Mouse (Mus musculus): ENCODE results near the gene Ptgir. TPM values are rescaled to one million over a fixed set of nuclear protein-coding genes. Genes with fewer than 3 reads are reported as not detected.

The Ptgir gene
- 0.01 and 0.04 TPM in 2 replicates for polyA plus RNA-seq (2012)

DNA sequence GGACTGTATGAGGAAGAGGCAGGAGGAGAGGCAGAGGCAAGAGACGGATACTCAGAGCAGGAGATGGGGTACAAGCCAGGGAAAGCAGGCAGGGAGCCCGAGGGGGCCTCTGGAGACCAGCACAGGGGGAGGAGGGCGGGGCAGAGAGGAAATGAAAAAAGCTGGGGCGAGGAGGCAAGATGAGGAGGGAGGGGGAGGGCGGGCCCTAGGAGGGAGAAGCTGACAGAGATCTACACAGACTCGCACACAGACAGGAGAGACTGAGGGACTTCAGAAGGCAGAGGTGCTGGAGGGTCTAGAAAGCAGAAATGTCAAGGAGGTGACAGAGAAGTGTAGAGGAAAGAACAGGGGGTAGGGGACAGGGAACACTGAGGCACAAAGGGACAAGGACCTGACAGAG, at the start of gene Ptgir:
Gene Ptgir, plus strand, starts transcription at position 210 of the 400 bp plus-strand sequence.
- Histone ChIP-seq H3K36me3 (ENCODE audit: control insufficient read depth) (no peaks in the 10 kb centered on the region), H3K4me1 (ENCODE audit: control insufficient read depth) (peaks cover 18% of the 10 kb centered on the region), H3K4me3 (replicated peaks) (no peak within 1 kb of the TSS), H3K9me3 (ENCODE audit: control insufficient read depth, low read length) (no peaks in the 10 kb centered on the region), H3K27me3 (ENCODE audit: control insufficient read depth) (peaks cover 40% of the 10 kb centered on the region)
- TF ChIP-seq GATA1 (IDR thresholded peaks at IDR 0.05; ENCODE audit: low read length) (no peak), TAL1 (IDR thresholded peaks at IDR 0.05; ENCODE audit: low read length) (no peak)

DNA sequence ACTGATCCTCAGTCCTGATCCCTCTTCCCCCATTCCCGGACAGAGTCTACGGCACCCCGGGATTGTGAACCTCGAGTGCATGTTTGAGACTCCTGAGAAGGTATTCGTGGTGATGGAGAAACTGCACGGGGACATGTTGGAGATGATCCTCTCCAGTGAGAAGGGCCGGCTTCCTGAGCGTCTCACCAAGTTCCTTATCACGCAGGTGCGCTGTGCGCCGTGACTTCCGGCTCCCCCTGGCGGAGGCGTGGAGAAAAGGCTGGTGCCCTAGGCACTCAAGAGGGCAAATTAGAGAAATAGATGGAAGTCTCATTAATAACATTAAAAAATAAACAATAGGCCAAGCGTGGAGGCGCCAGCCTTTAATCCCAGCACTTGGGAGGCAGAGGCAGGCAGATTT, 48.0 kb upstream of the Ptgir start:
- Histone ChIP-seq H3K4me3 (replicated peaks) (no peak overlapping the region), H3K27me3 (ENCODE audit: control insufficient read depth) (no peaks in the 10 kb centered on the region), H3K36me3 (ENCODE audit: control insufficient read depth) (peaks cover 27% of the 10 kb centered on the region), H3K4me1 (ENCODE audit: control insufficient read depth) (peaks cover 2% of the 10 kb centered on the region; the same call in 1 of the 2 replicates), H3K9me3 (ENCODE audit: control insufficient read depth, low read length) (no peaks in the 10 kb centered on the region)
- TF ChIP-seq GATA1 (IDR thresholded peaks at IDR 0.05; ENCODE audit: low read length), result no peak
- TF ChIP-seq TAL1 (IDR thresholded peaks at IDR 0.05; ENCODE audit: low read length), result no peak

GRCm38 (mm10) chr7:16859902-16860651, 46.2 kb upstream of the Ptgir start:
- Histone ChIP-seq H3K36me3 (ENCODE audit: control insufficient read depth) (peaks cover 21% of the 10 kb centered on the region), H3K27me3 (ENCODE audit: control insufficient read depth) (no peaks in the 10 kb centered on the region), H3K4me1 (ENCODE audit: control insufficient read depth) (peaks cover 2% of the 10 kb centered on the region; the same call in 1 of the 2 replicates), H3K4me3 (replicated peaks) (no peak overlapping the region), H3K9me3 (ENCODE audit: control insufficient read depth, low read length) (no peaks in the 10 kb centered on the region)
- TF ChIP-seq GATA1 (IDR thresholded peaks at IDR 0.05; ENCODE audit: low read length) (no peak), TAL1 (IDR thresholded peaks at IDR 0.05; ENCODE audit: low read length) (no peak)

DNA sequence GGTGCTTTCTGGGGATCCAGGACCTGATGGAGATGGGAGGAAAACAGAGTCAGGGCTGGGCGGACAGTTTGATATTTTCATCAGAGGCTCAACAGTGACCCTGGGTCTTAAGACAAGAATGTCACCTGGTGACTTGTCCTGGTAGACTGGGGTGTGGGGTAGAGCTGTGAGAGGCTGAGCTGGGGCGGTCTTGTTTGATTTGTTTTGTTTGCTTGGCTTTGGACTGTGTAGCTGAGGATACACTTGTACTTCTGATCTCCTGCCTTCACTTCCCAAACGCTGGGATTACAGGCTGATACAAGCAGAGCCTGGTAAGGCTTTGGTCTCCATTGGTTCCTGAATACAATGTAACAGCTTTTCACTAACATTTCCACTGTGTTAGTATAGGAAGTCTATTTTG, 38.8 kb upstream of the Ptgir start:
- no peaks in the 10 kb centered on the region for H3K9me3 ChIP-seq (ENCODE audit: control insufficient read depth, low read length)
- no peaks in the 10 kb centered on the region for H3K27me3 ChIP-seq (ENCODE audit: control insufficient read depth)
- no peaks in the 10 kb centered on the region; the same call in 1 of the 2 replicates for H3K4me1 ChIP-seq (ENCODE audit: control insufficient read depth)
- H3K4me3 ChIP-seq (replicated peaks), result no peak overlapping the region
- TF ChIP-seq TAL1 (IDR thresholded peaks at IDR 0.05; ENCODE audit: low read length), result no peak
- peaks cover 12% of the 10 kb centered on the region; the same call in 1 of the 2 replicates for H3K36me3 ChIP-seq (ENCODE audit: control insufficient read depth)

DNA sequence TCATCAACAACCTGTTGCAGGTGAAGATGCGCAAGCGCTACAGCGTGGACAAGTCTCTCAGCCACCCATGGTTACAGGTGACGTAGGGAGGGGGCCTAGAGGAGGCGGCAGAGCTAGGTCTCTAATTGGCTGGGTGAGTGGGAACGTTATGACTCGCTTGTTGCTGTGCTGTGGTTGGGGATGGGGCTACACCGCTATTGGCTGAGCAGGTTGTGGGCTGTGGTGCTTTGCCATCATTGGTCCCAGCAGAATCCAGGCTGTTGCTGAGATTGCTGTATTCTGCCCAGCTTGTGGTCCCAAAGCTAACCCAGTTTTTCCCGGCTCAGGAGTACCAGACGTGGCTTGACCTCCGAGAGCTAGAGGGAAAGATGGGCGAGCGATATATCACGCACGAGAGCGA, 36.8 kb upstream of the Ptgir start:
- peaks cover 9% of the 10 kb centered on the region; the same call in 1 of the 2 replicates for H3K36me3 ChIP-seq (ENCODE audit: control insufficient read depth)
- H3K9me3 ChIP-seq (ENCODE audit: control insufficient read depth, low read length), result no peaks in the 10 kb centered on the region
- H3K4me3 ChIP-seq (replicated peaks), result no peak overlapping the region
- no peaks in the 10 kb centered on the region; the same call in 1 of the 2 replicates for H3K27me3 ChIP-seq (ENCODE audit: control insufficient read depth)
- TF ChIP-seq GATA1 (IDR thresholded peaks at IDR 0.05; ENCODE audit: low read length), result no peak
- TF ChIP-seq TAL1 (IDR thresholded peaks at IDR 0.05; ENCODE audit: low read length), result no peak
- peaks cover 8% of the 10 kb centered on the region for H3K4me1 ChIP-seq (ENCODE audit: control insufficient read depth)

- Histone ChIP-seq H3K4me3 (replicated peaks) (no peak overlapping the region), H3K36me3 (ENCODE audit: control insufficient read depth) (peaks cover 5% of the 10 kb centered on the region; the same call in 1 of the 2 replicates), H3K9me3 (ENCODE audit: control insufficient read depth, low read length) (no peaks in the 10 kb centered on the region), H3K27me3 (ENCODE audit: control insufficient read depth) (peaks cover 14% of the 10 kb centered on the region), H3K4me1 (ENCODE audit: control insufficient read depth) (peaks cover 25% of the 10 kb centered on the region)
- TF ChIP-seq TAL1 (IDR thresholded peaks at IDR 0.05; ENCODE audit: low read length) (no peak), GATA1 (IDR thresholded peaks at IDR 0.05; ENCODE audit: low read length) (no peak)
Observed at GRCm38 (mm10) chr7:16871600-16871999, 34.7 kb upstream of the Ptgir start.

DNA sequence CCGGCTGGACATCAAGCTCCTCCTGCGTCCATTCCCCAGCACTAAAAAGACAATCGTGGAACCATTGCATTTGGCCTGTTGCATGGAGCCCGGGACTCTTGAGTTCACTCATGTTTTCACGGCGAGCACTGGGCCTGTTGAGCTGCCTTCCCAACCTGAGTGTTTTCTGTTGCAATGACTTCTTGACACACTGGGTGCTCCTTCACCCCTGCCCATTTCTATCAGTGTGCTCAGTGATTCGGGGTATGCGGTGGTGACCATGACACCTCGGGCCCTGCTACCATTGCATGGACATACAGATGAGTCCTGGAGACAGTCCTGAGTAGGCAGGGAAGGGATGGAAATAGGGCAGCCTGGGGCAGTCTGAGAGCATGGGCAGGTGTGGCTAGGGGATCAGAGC, 33.8 kb upstream of the Ptgir start:
- Histone ChIP-seq H3K9me3 (ENCODE audit: control insufficient read depth, low read length) (no peaks in the 10 kb centered on the region), H3K27me3 (ENCODE audit: control insufficient read depth) (peaks cover 21% of the 10 kb centered on the region), H3K36me3 (ENCODE audit: control insufficient read depth) (peaks cover 5% of the 10 kb centered on the region; the same call in 1 of the 2 replicates), H3K4me3 (replicated peaks) (no peak overlapping the region), H3K4me1 (ENCODE audit: control insufficient read depth) (peaks cover 25% of the 10 kb centered on the region)
- TF ChIP-seq TAL1 (IDR thresholded peaks at IDR 0.05; ENCODE audit: low read length) (no peak), GATA1 (IDR thresholded peaks at IDR 0.05; ENCODE audit: low read length) (no peak)

GRCm38 (mm10) chr7:16873392-16873791, 32.9 kb upstream of the Ptgir start:
- H3K9me3 ChIP-seq (ENCODE audit: control insufficient read depth, low read length), result no peaks in the 10 kb centered on the region
- H3K27me3 ChIP-seq (ENCODE audit: control insufficient read depth), result peaks cover 21% of the 10 kb centered on the region
- H3K4me3 ChIP-seq (replicated peaks), result no peak overlapping the region
- no peak for TF ChIP-seq GATA1 (IDR thresholded peaks at IDR 0.05; ENCODE audit: low read length)
- TF ChIP-seq TAL1 (IDR thresholded peaks at IDR 0.05; ENCODE audit: low read length), result no peak
- H3K36me3 ChIP-seq (ENCODE audit: control insufficient read depth), result peaks cover 5% of the 10 kb centered on the region; the same call in 1 of the 2 replicates
- peaks cover 25% of the 10 kb centered on the region for H3K4me1 ChIP-seq (ENCODE audit: control insufficient read depth)

DNA sequence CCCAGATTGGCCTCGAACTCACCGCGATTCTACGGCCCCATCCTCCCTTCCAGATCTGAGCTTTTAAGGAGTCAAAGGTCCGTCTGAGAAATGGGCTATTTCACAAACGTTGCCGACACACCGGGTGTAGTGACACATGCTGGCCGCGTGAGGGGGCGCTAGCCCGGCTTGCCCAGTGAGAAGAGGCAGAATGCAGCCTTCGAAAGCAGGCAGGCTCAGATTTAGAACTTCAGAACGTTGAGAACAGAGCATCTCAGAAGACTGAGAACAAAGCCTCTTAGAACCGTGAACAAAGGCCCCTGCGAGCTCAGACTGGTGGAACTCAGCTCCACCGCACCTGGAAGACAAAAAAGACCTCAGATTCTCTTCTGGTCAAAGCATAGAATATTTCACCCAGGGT, 32.1 kb upstream of the Ptgir start:
- TF ChIP-seq TAL1 (IDR thresholded peaks at IDR 0.05; ENCODE audit: low read length) (no peak), GATA1 (IDR thresholded peaks at IDR 0.05; ENCODE audit: low read length) (no peak)
- peak overlapping the region; percentile 62 for H3K4me3 ChIP-seq (replicated peaks)
- H3K27me3 ChIP-seq (ENCODE audit: control insufficient read depth), result peaks cover 21% of the 10 kb centered on the region
- H3K9me3 ChIP-seq (ENCODE audit: control insufficient read depth, low read length), result no peaks in the 10 kb centered on the region
- peaks cover 25% of the 10 kb centered on the region for H3K4me1 ChIP-seq (ENCODE audit: control insufficient read depth)
- H3K36me3 ChIP-seq (ENCODE audit: control insufficient read depth), result peaks cover 5% of the 10 kb centered on the region; the same call in 1 of the 2 replicates
